Mouse (Mus musculus) intestine, embryonic 15.5 days (tissue): ENCODE results near the gene Myl9. TPM values are rescaled to one million over a fixed set of nuclear protein-coding genes. Genes with fewer than 3 reads are reported as not detected.

Experiments
- ATAC-seq: fragments of 200-750 bp; cut with Nextera tagmentation; 2 replicates; pipeline ENCODE4 v1.8.0; 2017; ENCODE audit warnings: moderate TSS enrichment, moderate library complexity
- H3K27ac ChIP-seq: fragments of 300-500 bp; sonication (generic); 2 replicates; pipeline ENCODE4 v1.5.1; 2015; ENCODE audit warnings: mild to moderate bottlenecking, inconsistent platforms
- H3K27me3 ChIP-seq: fragments of 300-500 bp; sonication (generic); replicated peaks from 2 replicates; pipeline ENCODE4 v1.6.1; 2015; ENCODE audit warnings: inconsistent platforms
- H3K36me3 ChIP-seq: fragments of 300-500 bp; sonication (generic); 2 replicates; pipeline ENCODE4 v1.6.1; 2015; ENCODE audit warnings: inconsistent platforms
- H3K4me1 ChIP-seq: fragments of 300-500 bp; sonication (generic); replicated peaks from 2 replicates; pipeline ENCODE4 v1.6.1; 2015; ENCODE audit warnings: inconsistent platforms
- H3K4me2 ChIP-seq: fragments of 300-500 bp; sonication (generic); replicated peaks from 2 replicates; pipeline ENCODE4 v1.6.1; 2015; ENCODE audit warnings: mild to moderate bottlenecking, inconsistent platforms
- H3K4me3 ChIP-seq: fragments of 300-500 bp; sonication (generic); replicated peaks from 2 replicates; pipeline ENCODE4 v1.5.1; 2015; ENCODE audit warnings: inconsistent platforms
- H3K9ac ChIP-seq: fragments of 300-500 bp; sonication (generic); 2 replicates; pipeline ENCODE4 v1.6.1; 2015; ENCODE audit warnings: inconsistent platforms
- H3K9me3 ChIP-seq: fragments of 300-500 bp; sonication (generic); 2 replicates; pipeline ENCODE4 v1.6.1; 2016; ENCODE audit warnings: inconsistent platforms
- WGBS: fragments of 180-500 bp; shearing (Covaris S2); methylation state at CpG from one replicate; pipeline ENCODE4 v1.1.7; 2015; 5-methylcytosine and 5-hydroxymethylcytosine counted together
- polyA plus RNA-seq: library from polyadenylated mRNA; unstranded; fragments of >200 nt; fragmentation: Nextera tagmentation; extraction: Ambion mirVana; gene quantifications from 2 replicates; pipeline ENCODE4 v1.2.1, GENCODE M21; 2015

Myl9 gene
- 1,100 and 1,103 TPM in 2 replicates for polyA plus RNA-seq

DNA sequence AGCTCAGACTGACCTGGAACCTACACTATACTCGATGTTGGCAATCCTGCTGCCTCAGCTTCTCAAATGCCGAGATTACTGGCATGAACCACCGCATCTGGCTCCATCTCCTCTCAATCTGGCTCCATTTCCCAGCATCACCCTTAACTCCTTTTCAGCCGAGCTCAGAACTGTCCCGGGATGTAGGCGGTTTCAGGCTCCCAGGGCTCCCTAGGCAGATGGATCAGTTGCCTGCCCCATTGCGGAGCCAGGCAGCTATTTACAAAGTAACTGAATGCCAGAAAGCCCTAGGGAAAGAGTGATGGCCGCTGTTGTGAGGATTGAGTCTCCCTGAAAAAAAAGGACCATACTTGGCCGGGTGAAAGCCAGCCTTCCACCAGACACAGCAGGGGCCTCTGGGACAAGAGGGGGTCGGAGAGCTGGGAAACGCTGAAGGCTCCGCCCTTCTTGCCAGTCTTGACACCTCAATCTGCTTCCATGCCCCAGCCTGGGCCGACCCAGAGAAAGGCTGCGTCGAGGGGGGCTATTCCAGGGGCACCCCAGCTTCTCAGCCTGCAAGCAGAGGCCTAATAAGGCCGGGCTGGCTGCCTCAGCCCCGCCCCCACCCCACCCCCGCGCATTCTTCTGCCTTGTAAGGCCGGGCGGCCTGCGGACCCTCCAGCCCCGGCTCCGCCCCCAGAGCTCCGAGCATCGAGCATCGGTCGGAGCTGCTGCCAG is at the start of gene Myl9:
Gene Myl9 (plus strand): TSS at position 683 of the 717 bp plus-strand sequence.
- peak within 1 kb of the TSS; percentile 70 for H3K4me2 ChIP-seq
- H3K4me1 ChIP-seq: peaks cover 23% of the 10 kb centered on the region
- H3K4me3 ChIP-seq: peak within 1 kb of the TSS; percentile 39
- ATAC-seq: peak; percentile 89
- 7% methylated on average over 28 of the region's 28 CpGs for WGBS
- 0 out of 2 replicates have a peak, but pooled peaks cover 4% of the 10 kb centered on the region for H3K36me3 ChIP-seq
- peak within 1 kb of the TSS; percentile 44 for H3K9ac ChIP-seq
- no peaks in the 10 kb centered on the region for H3K27me3 ChIP-seq
- H3K9me3 ChIP-seq: no peaks in the 10 kb centered on the region
- H3K27ac ChIP-seq: peak within 1 kb of the TSS; percentile 92

DNA sequence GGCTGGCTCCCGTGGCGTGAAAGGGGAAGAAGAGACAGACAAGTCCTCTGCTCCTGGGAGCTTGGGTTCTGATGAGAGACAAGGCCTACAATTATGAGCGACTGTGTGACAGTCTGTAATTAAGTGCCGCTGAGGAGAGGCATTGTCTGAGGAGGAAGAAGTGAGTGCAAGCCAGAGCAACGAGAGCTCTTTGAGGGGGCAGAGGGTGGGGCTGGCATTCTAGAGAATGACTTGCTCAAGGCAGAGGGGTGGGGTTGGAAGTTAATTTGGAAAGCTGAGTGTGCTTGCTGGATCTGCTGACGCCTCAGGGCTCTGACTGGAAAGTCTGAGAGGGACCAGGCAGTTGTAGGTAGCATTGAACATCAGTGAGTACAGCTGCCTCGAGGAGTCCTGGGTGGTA is 48.9 kb upstream of the Myl9 start:
- Histone ChIP-seq H3K9ac (0 out of 2 replicates have a peak overlapping the region, but pooled peaks have one; percentile 28), H3K4me1 (peaks cover 53% of the 10 kb centered on the region), H3K27ac (peak overlapping the region; percentile 68), H3K36me3 (no peaks in the 10 kb centered on the region; the same call in 1 of the 2 replicates), H3K4me3 (no peak overlapping the region; the same call in 1 of the 2 replicates), H3K4me2 (peak overlapping the region; percentile 39), H3K27me3 (no peaks in the 10 kb centered on the region), H3K9me3 (no peaks in the 10 kb centered on the region)
- peak; percentile 7; the same call in 1 of the 2 replicates for ATAC-seq
- 31% methylated on average over 7 of the region's 7 CpGs for WGBS

DNA sequence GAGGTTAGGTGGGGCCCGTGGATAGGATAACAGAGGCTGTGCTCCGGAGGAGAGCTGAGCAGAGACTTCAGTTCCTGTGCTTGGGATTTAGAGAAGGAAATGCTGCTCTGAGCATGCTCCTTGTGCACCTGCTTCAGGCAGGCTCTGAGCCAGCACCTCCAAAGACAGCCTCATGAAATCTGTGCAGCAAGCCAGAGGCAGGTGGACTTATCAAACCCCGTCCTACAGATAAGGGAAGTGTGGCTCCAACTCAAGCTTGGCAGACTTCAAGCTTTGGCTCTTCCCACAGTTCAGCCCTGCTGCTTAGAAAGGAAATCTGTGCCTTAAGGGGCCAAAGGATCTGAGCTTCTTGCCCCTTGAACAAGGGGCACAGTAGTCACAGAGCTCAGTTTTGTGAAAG is 48.3 kb upstream of the Myl9 start:
- no peaks in the 10 kb centered on the region; the same call in 1 of the 2 replicates for H3K36me3 ChIP-seq
- ATAC-seq: peak; percentile 39
- peak overlapping the region; percentile 68 for H3K27ac ChIP-seq
- WGBS: 39% methylated on average over 3 of the region's 3 CpGs
- no peak overlapping the region for H3K9ac ChIP-seq
- H3K9me3 ChIP-seq: no peaks in the 10 kb centered on the region
- H3K4me2 ChIP-seq: peak overlapping the region; percentile 39
- no peak overlapping the region; the same call in 1 of the 2 replicates for H3K4me3 ChIP-seq
- no peaks in the 10 kb centered on the region for H3K27me3 ChIP-seq
- H3K4me1 ChIP-seq: peaks cover 59% of the 10 kb centered on the region

DNA sequence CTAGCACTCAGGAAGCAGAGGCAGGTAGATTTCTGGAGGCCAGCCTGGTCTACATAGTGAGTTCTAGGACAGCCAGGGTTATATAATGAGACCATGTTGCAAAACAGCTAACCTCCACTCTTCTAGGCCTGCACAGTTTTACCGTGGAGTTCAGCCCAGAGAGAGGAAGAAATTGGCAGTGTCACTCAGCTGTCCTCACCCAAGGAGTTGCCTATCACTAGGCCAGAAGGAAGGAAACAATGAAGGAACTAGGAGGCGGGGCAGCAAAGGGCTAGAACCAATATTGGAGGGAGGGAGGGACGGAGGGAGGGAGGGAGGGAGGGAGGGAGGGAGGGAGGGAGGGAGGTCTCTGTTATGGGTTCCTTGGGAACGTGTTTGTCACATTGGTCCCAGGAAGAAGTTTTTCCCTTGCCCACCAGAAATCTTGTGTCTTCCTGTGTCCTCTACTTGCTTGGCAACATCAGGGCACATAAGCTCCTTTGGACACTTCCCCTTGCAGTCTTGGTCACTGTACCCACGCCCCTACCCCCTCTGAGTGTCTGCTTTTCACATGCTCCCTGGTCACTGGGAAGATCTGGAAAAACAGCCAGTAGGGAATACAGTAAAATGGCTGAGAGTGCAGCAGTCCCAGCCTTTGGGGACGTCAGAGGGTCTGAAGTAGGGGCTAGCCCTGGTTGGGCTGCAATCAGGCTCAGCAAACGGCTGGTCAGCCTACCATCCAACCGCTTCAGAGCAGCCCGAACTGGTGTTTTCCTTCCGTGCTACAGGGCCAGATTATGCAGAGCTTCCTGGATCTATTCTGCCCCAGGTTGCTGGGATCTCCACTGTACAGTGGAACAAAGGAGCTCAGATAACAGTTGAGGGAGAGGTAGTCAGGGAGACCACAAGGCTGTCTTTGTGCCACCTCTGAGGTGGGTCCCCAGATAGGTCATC is 45.4 kb upstream of the Myl9 start:
- H3K4me3 ChIP-seq: peak overlapping the region; percentile 6; the same call in 1 of the 2 replicates
- peak overlapping the region; percentile 48 for H3K4me2 ChIP-seq
- H3K27me3 ChIP-seq: no peaks in the 10 kb centered on the region
- no peaks in the 10 kb centered on the region for H3K9me3 ChIP-seq
- H3K36me3 ChIP-seq: no peaks in the 10 kb centered on the region; the same call in 1 of the 2 replicates
- H3K4me1 ChIP-seq: peaks cover 52% of the 10 kb centered on the region
- H3K9ac ChIP-seq: peak overlapping the region; percentile 34
- H3K27ac ChIP-seq: peak overlapping the region; percentile 77
- 48% methylated on average over 9 of the region's 10 CpGs for WGBS
- ATAC-seq: peak; percentile 35

- H3K4me2 ChIP-seq: peak overlapping the region; percentile 48
- peaks cover 45% of the 10 kb centered on the region for H3K4me1 ChIP-seq
- WGBS: 67% methylated on average over 12 of the region's 12 CpGs
These were observed 44.7 kb upstream of the Myl9 start for GRCm38 (mm10) chr2:156730501-156730921.

DNA sequence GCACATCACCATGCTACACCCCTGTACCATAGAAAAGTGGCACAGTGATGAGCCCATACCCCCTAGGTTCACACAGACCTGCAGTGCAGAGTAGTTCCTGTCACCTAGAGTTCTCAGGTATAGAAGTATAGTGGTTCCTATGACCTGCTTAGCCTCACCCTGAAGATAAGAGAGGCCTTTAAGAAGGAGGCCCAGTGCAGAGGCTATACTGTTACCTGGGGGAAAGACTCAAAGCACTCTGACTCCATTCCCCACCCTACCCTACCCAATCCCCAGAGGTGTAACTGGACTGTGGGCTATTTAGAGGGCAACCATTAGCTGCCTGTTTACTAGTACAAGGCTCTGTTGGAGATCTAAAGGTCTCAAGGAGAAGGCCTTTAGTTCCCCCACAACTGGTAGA is 43.6 kb upstream of the Myl9 start:
- Histone ChIP-seq H3K4me1 (peaks cover 44% of the 10 kb centered on the region), H3K4me2 (no peak overlapping the region; the same call in 1 of the 2 replicates), H3K36me3 (no peaks in the 10 kb centered on the region; the same call in 1 of the 2 replicates), H3K9ac (no peak overlapping the region), H3K27ac (peak overlapping the region; percentile 68), H3K9me3 (no peaks in the 10 kb centered on the region), H3K4me3 (no peak overlapping the region), H3K27me3 (no peaks in the 10 kb centered on the region)
- ATAC-seq: peak; percentile 49

More at GRCm38 (mm10) chr2:156730501-156730921, 44.7 kb upstream of the Myl9 start:
- Histone ChIP-seq H3K9ac (no peak overlapping the region), H3K27me3 (no peaks in the 10 kb centered on the region), H3K9me3 (no peaks in the 10 kb centered on the region), H3K36me3 (no peaks in the 10 kb centered on the region; the same call in 1 of the 2 replicates), H3K27ac (peak overlapping the region; percentile 77), H3K4me3 (peak overlapping the region; percentile 6; the same call in 1 of the 2 replicates)
- ATAC-seq: peak; percentile 11; the same call in 1 of the 2 replicates

DNA sequence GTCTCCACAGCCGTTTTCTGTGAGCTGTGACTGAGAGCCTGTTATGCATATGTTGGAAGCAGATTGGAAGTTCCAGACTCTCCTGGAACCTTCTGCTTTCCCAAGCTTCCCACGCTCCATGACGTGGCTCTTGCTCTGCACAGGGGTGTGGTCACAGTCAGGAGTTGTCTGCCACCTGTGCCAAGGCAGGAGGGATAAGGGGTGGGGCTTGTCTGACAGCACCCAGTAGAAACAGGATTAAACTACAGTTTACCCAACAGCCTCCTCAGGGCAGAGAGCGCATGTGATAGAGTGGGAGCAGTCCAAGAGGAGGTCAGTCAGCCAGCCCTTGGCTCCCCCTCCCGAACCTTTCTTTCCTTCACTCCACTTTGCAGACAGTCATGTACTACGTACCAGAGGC is 43.1 kb upstream of the Myl9 start:
- H3K27ac ChIP-seq: peak overlapping the region; percentile 68
- 54% methylated on average over 6 of the region's 6 CpGs for WGBS
- peak; percentile 87 for ATAC-seq
- H3K36me3 ChIP-seq: no peaks in the 10 kb centered on the region; the same call in 1 of the 2 replicates
- H3K4me2 ChIP-seq: no peak overlapping the region; the same call in 1 of the 2 replicates
- no peaks in the 10 kb centered on the region for H3K27me3 ChIP-seq
- no peak overlapping the region for H3K4me3 ChIP-seq
- H3K4me1 ChIP-seq: peaks cover 44% of the 10 kb centered on the region
- no peaks in the 10 kb centered on the region for H3K9me3 ChIP-seq
- H3K9ac ChIP-seq: no peak overlapping the region

GRCm38 (mm10) chr2:156735761-156736335 is 39.4 kb upstream of the Myl9 start:
- no peak overlapping the region for H3K27ac ChIP-seq
- H3K9ac ChIP-seq: no peak overlapping the region
- WGBS: 77% methylated on average over 3 of the region's 3 CpGs
- H3K4me2 ChIP-seq: no peak overlapping the region
- H3K4me1 ChIP-seq: peaks cover 29% of the 10 kb centered on the region
- no peak for ATAC-seq
- H3K9me3 ChIP-seq: no peaks in the 10 kb centered on the region
- H3K27me3 ChIP-seq: no peaks in the 10 kb centered on the region
- H3K36me3 ChIP-seq: no peaks in the 10 kb centered on the region
- no peak overlapping the region for H3K4me3 ChIP-seq

GRCm38 (mm10) chr2:156736846-156737245 is 38.4 kb upstream of the Myl9 start:
- H3K4me1 ChIP-seq: peaks cover 34% of the 10 kb centered on the region
- H3K4me3 ChIP-seq: no peak overlapping the region
- H3K4me2 ChIP-seq: no peak overlapping the region
- no peaks in the 10 kb centered on the region for H3K9me3 ChIP-seq
- no peaks in the 10 kb centered on the region for H3K27me3 ChIP-seq
- 37% methylated on average over 7 of the region's 7 CpGs for WGBS
- no peak for ATAC-seq
- no peak overlapping the region for H3K9ac ChIP-seq
- H3K27ac ChIP-seq: no peak overlapping the region
- no peaks in the 10 kb centered on the region for H3K36me3 ChIP-seq

- no peak overlapping the region for H3K4me2 ChIP-seq
- H3K9ac ChIP-seq: no peak overlapping the region
- 64% methylated on average over 7 of the region's 7 CpGs for WGBS
- ATAC-seq: peak; percentile 40
- no peak overlapping the region for H3K27ac ChIP-seq
- no peaks in the 10 kb centered on the region for H3K9me3 ChIP-seq
- H3K4me1 ChIP-seq: peaks cover 29% of the 10 kb centered on the region
- H3K4me3 ChIP-seq: no peak overlapping the region
- no peaks in the 10 kb centered on the region for H3K27me3 ChIP-seq
- H3K36me3 ChIP-seq: no peaks in the 10 kb centered on the region
These were observed 37.2 kb upstream of the Myl9 start for GRCm38 (mm10) chr2:156737976-156738375.

- Histone ChIP-seq H3K36me3 (peaks cover 2% of the 10 kb centered on the region), H3K27ac (no peak overlapping the region), H3K9ac (no peak overlapping the region), H3K9me3 (no peaks in the 10 kb centered on the region), H3K4me2 (no peak overlapping the region), H3K4me3 (no peak overlapping the region), H3K27me3 (no peaks in the 10 kb centered on the region), H3K4me1 (peaks cover 25% of the 10 kb centered on the region)
- ATAC-seq: no peak
- 75% methylated on average over 9 of the region's 9 CpGs for WGBS
These were observed 34.0 kb upstream of the Myl9 start for GRCm38 (mm10) chr2:156741265-156741664.
